Mouse (Mus musculus): ENCODE measurements at regions not wholly inside any gene's neighbourhood (a gene's known extent, or its start where the extent isn't known, plus 50 kb on each side); places are given as distances from the start of the nearest gene placed in this dataset.

- TF ChIP-seq POLR2A (IDR thresholded peaks at IDR 0.05; ENCODE audit: control insufficient read depth, low read depth, low read length) = no peak
- no peak for TF ChIP-seq CTCF (IDR thresholded peaks at IDR 0.05; ENCODE audit: control insufficient read depth, insufficient read depth, insufficient replicate concordance, low read depth, low read length)
Observed at GRCm38 (mm10) chr11:86873406-86873700, 65.8 kb upstream of the Dhx40 start.
